Mouse (Mus musculus) forebrain, embryonic 11.5 days (tissue): ENCODE data around the gene Itpr3. TPM values are rescaled to one million over a fixed set of nuclear protein-coding genes. Genes with fewer than 3 reads are reported as not detected.

Experiments used
- ATAC-seq: fragments of 200-750 bp; cut with Nextera tagmentation; replicated peaks from 2 replicates; pipeline ENCODE4 v1.8.0; 2017; ENCODE audit warnings: moderate TSS enrichment; ENCODE audit not compliant: low FRiP score
- DNase-seq: peaks from one replicate; pipeline ENCODE4 v3.0.0-alpha.2; 2017; ENCODE audit warnings: low spot score
- H3K27ac ChIP-seq: fragments of 300-500 bp; sonication (generic); 2 replicates; pipeline ENCODE4 v1.5.1; 2014; ENCODE audit warnings: low read depth, low read length
- H3K27me3 ChIP-seq: fragments of 300-500 bp; sonication (generic); 2 replicates; pipeline ENCODE4 v1.6.1; 2014; ENCODE audit warnings: mild to moderate bottlenecking, low read length, mixed read lengths; ENCODE audit not compliant: control insufficient read depth, insufficient read depth
- H3K36me3 ChIP-seq: fragments of 300-500 bp; sonication (generic); 2 replicates; pipeline ENCODE4 v1.6.1; 2014; ENCODE audit warnings: mild to moderate bottlenecking, low read length, moderate library complexity, mixed read lengths; ENCODE audit not compliant: control insufficient read depth, insufficient read depth
- H3K4me1 ChIP-seq: fragments of 300-500 bp; sonication (generic); replicated peaks from 2 replicates; pipeline ENCODE4 v1.6.1; 2014; ENCODE audit warnings: low read length, mixed read lengths; ENCODE audit not compliant: control insufficient read depth, insufficient read depth
- H3K4me2 ChIP-seq: fragments of 300-500 bp; sonication (generic); 2 replicates; pipeline ENCODE4 v1.6.1; 2014; ENCODE audit warnings: low read depth, mild to moderate bottlenecking, low read length, moderate library complexity, mixed read lengths; ENCODE audit not compliant: severe bottlenecking
- H3K4me3 ChIP-seq: fragments of 300-500 bp; sonication (generic); 2 replicates; pipeline ENCODE4 v1.5.1; 2014; ENCODE audit warnings: low read depth, low read length
- H3K9ac ChIP-seq: fragments of 300-500 bp; sonication (generic); 2 replicates; pipeline ENCODE4 v1.6.1; 2014; ENCODE audit warnings: low read length
- H3K9me3 ChIP-seq: fragments of 300-500 bp; sonication (generic); 2 replicates; pipeline ENCODE4 v1.6.1; 2016; ENCODE audit warnings: low read length, mixed read lengths; ENCODE audit not compliant: control insufficient read depth
- WGBS: fragments of 180-500 bp; shearing (Covaris S2); extraction: QIAGEN DNeasy Blood & Tissue Kit; methylation state at CpG from one replicate; pipeline ENCODE4 v1.1.7; 2014; 5-methylcytosine and 5-hydroxymethylcytosine counted together
- polyA plus RNA-seq: library from polyadenylated mRNA; unstranded; fragments of >200 nt; fragmentation: Nextera tagmentation; extraction: Ambion mirVana; gene quantifications from 2 replicates; pipeline ENCODE4 v1.2.1, GENCODE M21; 2014

The Itpr3 gene
- polyA plus RNA-seq, 1 experiment from 2014 or later, result 2.2 TPM

- Histone ChIP-seq H3K27ac (no peak overlapping the region), H3K27me3 (no peaks in the 10 kb centered on the region), H3K4me2 (no peak overlapping the region), H3K9ac (no peak overlapping the region; the same call in 1 of the 2 replicates), H3K4me1 (peaks cover 12% of the 10 kb centered on the region), H3K4me3 (no peak overlapping the region), H3K9me3 (no peaks in the 10 kb centered on the region), H3K36me3 (no peaks in the 10 kb centered on the region)
- ATAC-seq, result no peak
- 89% methylated on average over 7 of the region's 7 CpGs for WGBS
- no peak for DNase-seq
Measured at GRCm38 (mm10) chr17:27129819-27130218, 72.7 kb downstream of the Itpr3 start.

GRCm38 (mm10) chr17:27130246-27130645 is 73.1 kb downstream of the Itpr3 start:
- Histone ChIP-seq H3K36me3 (no peaks in the 10 kb centered on the region), H3K27ac (no peak overlapping the region), H3K9ac (no peak overlapping the region), H3K27me3 (no peaks in the 10 kb centered on the region), H3K9me3 (no peaks in the 10 kb centered on the region), H3K4me2 (no peak overlapping the region), H3K4me3 (no peak overlapping the region), H3K4me1 (peaks cover 12% of the 10 kb centered on the region)
- 60% methylated on average over 9 of the region's 9 CpGs for WGBS
- DNase-seq (no peak), ATAC-seq (no peak)

- no peak overlapping the region for H3K4me2 ChIP-seq
- H3K9me3 ChIP-seq, result no peaks in the 10 kb centered on the region
- WGBS, result 84% methylated on average over 10 of the region's 10 CpGs
- H3K9ac ChIP-seq, result no peak overlapping the region
- H3K4me3 ChIP-seq, result no peak overlapping the region
- ATAC-seq (no peak), DNase-seq (no peak)
- H3K27ac ChIP-seq, result no peak overlapping the region
- peaks cover 12% of the 10 kb centered on the region for H3K4me1 ChIP-seq
- H3K27me3 ChIP-seq, result no peaks in the 10 kb centered on the region
- no peaks in the 10 kb centered on the region for H3K36me3 ChIP-seq
Measured at GRCm38 (mm10) chr17:27131240-27131665, 74.1 kb downstream of the Itpr3 start.

GRCm38 (mm10) chr17:27132238-27132637 is 75.1 kb downstream of the Itpr3 start:
- Histone ChIP-seq H3K4me3 (no peak overlapping the region), H3K27me3 (no peaks in the 10 kb centered on the region), H3K4me1 (peaks cover 12% of the 10 kb centered on the region), H3K9ac (no peak overlapping the region), H3K27ac (no peak overlapping the region), H3K4me2 (no peak overlapping the region), H3K36me3 (no peaks in the 10 kb centered on the region), H3K9me3 (no peaks in the 10 kb centered on the region)
- ATAC-seq (no peak), DNase-seq (no peak)
- 85% methylated on average over 10 of the region's 10 CpGs for WGBS

- H3K36me3 ChIP-seq, result no peaks in the 10 kb centered on the region
- no peaks in the 10 kb centered on the region for H3K9me3 ChIP-seq
- H3K27me3 ChIP-seq, result no peaks in the 10 kb centered on the region
- WGBS, result under 1% methylated on average over 46 of the region's 46 CpGs
- DNase-seq (peak; percentile 99), ATAC-seq (peak; percentile 94)
- peaks cover 14% of the 10 kb centered on the region for H3K4me1 ChIP-seq
- peak within 1 kb of the TSS; percentile 49 for H3K4me2 ChIP-seq
- H3K4me3 ChIP-seq, result peak within 1 kb of the TSS; percentile 64
- H3K27ac ChIP-seq, result no peak within 1 kb of the TSS
- H3K9ac ChIP-seq, result peak within 1 kb of the TSS; percentile 79
Measured at GRCm38 (mm10) chr17:27133551-27134141, 76.5 kb downstream of the Itpr3 start, which contains the start of gene Uqcc2. Gene Uqcc2, minus strand, starts transcription at chr17:27133916.

GRCm38 (mm10) chr17:27134187-27134586 is 77.1 kb downstream of the Itpr3 start:
- peak overlapping the region; percentile 49 for H3K4me2 ChIP-seq
- no peaks in the 10 kb centered on the region for H3K27me3 ChIP-seq
- peak overlapping the region; percentile 64 for H3K4me3 ChIP-seq
- WGBS, result 40% methylated on average over 9 of the region's 9 CpGs
- H3K36me3 ChIP-seq, result no peaks in the 10 kb centered on the region
- H3K9me3 ChIP-seq, result no peaks in the 10 kb centered on the region
- peak overlapping the region; percentile 79 for H3K9ac ChIP-seq
- peaks cover 18% of the 10 kb centered on the region for H3K4me1 ChIP-seq
- peak; percentile 9; the same call in 1 of the 2 replicates for ATAC-seq
- no peak overlapping the region for H3K27ac ChIP-seq
- DNase-seq, result no peak

GRCm38 (mm10) chr17:27134715-27135114 is 77.6 kb downstream of the Itpr3 start:
- ATAC-seq (no peak), DNase-seq (no peak)
- WGBS, result 23% methylated on average over 3 of the region's 3 CpGs
- no peaks in the 10 kb centered on the region for H3K9me3 ChIP-seq
- no peaks in the 10 kb centered on the region for H3K27me3 ChIP-seq
- H3K27ac ChIP-seq, result no peak overlapping the region
- no peak overlapping the region for H3K9ac ChIP-seq
- peaks cover 18% of the 10 kb centered on the region for H3K4me1 ChIP-seq
- H3K4me3 ChIP-seq, result no peak overlapping the region
- no peaks in the 10 kb centered on the region for H3K36me3 ChIP-seq
- no peak overlapping the region for H3K4me2 ChIP-seq

GRCm38 (mm10) chr17:27138396-27138795 is 81.3 kb downstream of the Itpr3 start:
- H3K4me2 ChIP-seq, result no peak overlapping the region
- no peaks in the 10 kb centered on the region for H3K36me3 ChIP-seq
- no peak overlapping the region for H3K27ac ChIP-seq
- no peak overlapping the region for H3K4me3 ChIP-seq
- DNase-seq (no peak), ATAC-seq (no peak)
- no peaks in the 10 kb centered on the region for H3K27me3 ChIP-seq
- WGBS, result 59% methylated on average over 9 of the region's 9 CpGs
- no peak overlapping the region for H3K9ac ChIP-seq
- peaks cover 10% of the 10 kb centered on the region for H3K4me1 ChIP-seq
- H3K9me3 ChIP-seq, result no peaks in the 10 kb centered on the region

GRCm38 (mm10) chr17:27139304-27139703 is 82.2 kb downstream of the Itpr3 start:
- Histone ChIP-seq H3K9me3 (no peaks in the 10 kb centered on the region), H3K4me1 (peaks cover 11% of the 10 kb centered on the region; the same call in 1 of the 2 replicates), H3K4me2 (no peak overlapping the region), H3K36me3 (no peaks in the 10 kb centered on the region), H3K4me3 (no peak overlapping the region), H3K27me3 (no peaks in the 10 kb centered on the region), H3K9ac (no peak overlapping the region), H3K27ac (no peak overlapping the region)
- WGBS, result 46% methylated on average over 7 of the region's 7 CpGs
- ATAC-seq, result no peak
- DNase-seq, result no peak
